ENCODE assay signal across 9 mouse cellular contexts in genomic region chr3:30996688-30997014, GRCm38 (mm10). TPM values are rescaled to one million over a fixed set of nuclear protein-coding genes. Genes with fewer than 3 reads are reported as not detected.
A peak's percentile ranks its signal among the peaks of the same experiment; 100 is the strongest.
DNase-seq lines count a peak whose midpoint lies in the region; ATAC-seq and TF ChIP-seq lines count a peak whose summit lies in the region.
"Had no signal": no experiment of that assay in that cellular context is flagged by ENCODE, and none has a peak within 500 bp of the region (broad histone marks: within the 10 kb centered on the region; RNA-seq: fewer than 3 reads in every experiment).

No protein-coding gene starts in this region.

- H3K9ac ChIP-seq in heart, embryonic 13.5 days = peak overlapping the region; percentile 93
- peak overlapping the region; percentile 97 for H3K9ac ChIP-seq in heart, embryonic 16.5 days (ENCODE audit: low read length)

- H3K36me3 ChIP-seq in heart, embryonic 13.5 days = no peaks in the 10 kb centered on the region
- peaks cover 14% of the 10 kb centered on the region for H3K36me3 ChIP-seq in G1E (replicated peaks)
- no peaks in the 10 kb centered on the region for H3K36me3 ChIP-seq in heart, embryonic 16.5 days (ENCODE audit: control insufficient read depth, insufficient read depth)
- H3K36me3 ChIP-seq in macrophage (ENCODE audit: inconsistent target) = no peaks in the 10 kb centered on the region

- no peaks in the 10 kb centered on the region for H3K27me3 ChIP-seq in heart, embryonic 13.5 days (replicated peaks)
- H3K27me3 ChIP-seq in G1E (ENCODE audit: insufficient read depth, low read length) = no peaks in the 10 kb centered on the region
- H3K27me3 ChIP-seq in heart, embryonic 16.5 days (ENCODE audit: control insufficient read depth, insufficient read depth, low read length) = no peaks in the 10 kb centered on the region

- peak overlapping the region; percentile 81 for H3K4me3 ChIP-seq in heart, embryonic 13.5 days
- H3K4me3 ChIP-seq in G1E (ENCODE audit: low read depth, low read length) (peak overlapping the region; percentile 96; the same call in 1 of the 2 replicates), macrophage (ENCODE audit: inconsistent target) (peak overlapping the region; percentile 74)
- peak overlapping the region; percentile 97 for H3K4me3 ChIP-seq in heart, embryonic 16.5 days (ENCODE audit: low read length)

- no peak for ATAC-seq in heart, embryonic 13.5 days (ENCODE audit: extremely low read depth, insufficient number of reproducible peaks, low FRiP score, low TSS enrichment)
- no peak for ATAC-seq in G1E (ENCODE audit: extremely low read depth, insufficient number of reproducible peaks, low FRiP score, poor library complexity, severe bottlenecking)
- ATAC-seq in heart, embryonic 16.5 days (replicated peaks; ENCODE audit: extremely low read depth, insufficient read depth, low FRiP score) = no peak

- 3% methylated on average over 4 of the region's 4 CpGs for WGBS in heart, embryonic 13.5 days
- WGBS in heart, embryonic 16.5 days = 6% methylated on average over 4 of the region's 4 CpGs
- WGBS in macrophage (ENCODE audit: missing documents) = 50% methylated on average over 4 of the region's 4 CpGs

- no peak for TF ChIP-seq CTCF in G1E (IDR thresholded peaks at IDR 0.05; ENCODE audit: low read depth, low read length)

- peaks cover 38% of the 10 kb centered on the region for H3K4me1 ChIP-seq in heart, embryonic 13.5 days
- H3K4me1 ChIP-seq in G1E (ENCODE audit: insufficient read depth, low read depth, low read length) = peaks cover 52% of the 10 kb centered on the region
- peaks cover 27% of the 10 kb centered on the region for H3K4me1 ChIP-seq in heart, embryonic 16.5 days (ENCODE audit: control insufficient read depth, insufficient read depth, low read length)

- no peaks in the 10 kb centered on the region for H3K9me3 ChIP-seq in heart, embryonic 13.5 days
- H3K9me3 ChIP-seq in G1E (replicated peaks) = no peaks in the 10 kb centered on the region
- H3K9me3 ChIP-seq in heart, embryonic 16.5 days (replicated peaks; ENCODE audit: control insufficient read depth, low read length) = no peaks in the 10 kb centered on the region

- peak overlapping the region; percentile 91; the same call in 1 of the 2 replicates for H3K27ac ChIP-seq in heart, embryonic 13.5 days (replicated peaks)
- H3K27ac ChIP-seq in heart, embryonic 16.5 days (ENCODE audit: low read length) = peak overlapping the region; percentile 93
- H3K27ac ChIP-seq in macrophage = no peak overlapping the region

- H3K4me2 ChIP-seq in heart, embryonic 13.5 days = peak overlapping the region; percentile 84
- H3K4me2 ChIP-seq in heart, embryonic 16.5 days (ENCODE audit: low read depth, low read length) = peak overlapping the region; percentile 77

- intact Hi-C loops in heart, postnatal 14 days (cut with DNase I) = loop anchor here (5.0 kb wide), 1 partner anchor 61 kb away; no protein-coding TSS in a partner anchor

- no peak for DNase-seq in heart, postnatal 14 days
- no peak for DNase-seq in G1E (ENCODE audit: low spot score)
- DNase-seq in adrenal gland, postnatal 25 days = no peak
- DNase-seq in layer of hippocampus, postnatal 25 days (ENCODE audit: extremely low spot score in 1 of 2, low spot score in 1 of 2) = no peak
- DNase-seq in cerebellum, adult 9-10 months = no peak
- DNase-seq: thymus, postnatal 4 days had no signal

- H3K79me2 ChIP-seq in macrophage (ENCODE audit: inconsistent target) = peaks cover 54% of the 10 kb centered on the region

RNA-seq across cellular contexts. Expression of gene Prkci, which starts 1.1 kb away (rescaled TPM):
- polyA plus RNA-seq in heart, embryonic 13.5 days (2015; fragmentation: Nextera tagmentation; extraction: Ambion mirVana) = 15.1 and 16.5 TPM in 2 replicates
- total RNA-seq in heart, postnatal 14 days (2021) = 10 to 100 TPM; 17.6 to 18.0 TPM
- 35.7 and 37.8 TPM in 2 replicates for total RNA-seq in G1E (2014; fragmentation: Nextera tagmentation)
- 22.0 and 24.4 TPM in 2 replicates for total RNA-seq in G1E (2017)
- 4.8 and 5.1 TPM in 2 replicates for polyA plus RNA-seq in G1E (2012)
- 16.9 and 17.1 TPM in 2 replicates for polyA plus RNA-seq in heart, embryonic 16.5 days (2015; fragmentation: Nextera tagmentation; extraction: Ambion mirVana)
- total RNA-seq in macrophage (2018; cell fraction: chromatin; rRNA removed) = 10 to 100 TPM in 22 of 26 experiments, 1 to 10 TPM in 4; 6.3 to 44.2 (median 23.3) TPM
- total RNA-seq in macrophage (2018; cell fraction: cytosol; rRNA removed) = 10 to 100 TPM in 14 of 26 experiments, 1 to 10 TPM in 12; 5.7 to 16.6 (median 10.6) TPM
- total RNA-seq in macrophage (2018; cell fraction: nucleus; rRNA removed) = 10 to 100 TPM in 18 of 26 experiments, 1 to 10 TPM in 8; 5.3 to 34.0 (median 13.7) TPM
- polyA plus RNA-seq in macrophage (2018) = 11.7 to 13.3 TPM (median 12.1 TPM) in 3 replicates
- total RNA-seq in adrenal gland, postnatal 25 days (2021) = 52.6 and 56.7 TPM in 2 replicates
- total RNA-seq in layer of hippocampus, postnatal 25 days (2021) = 10 to 100 TPM; 56.8 to 63.4 TPM

RNA-seq across cellular contexts. Expression of gene Phc3, which starts 27.4 kb away (rescaled TPM):
- 4.9 TPM in 2 replicates for polyA plus RNA-seq in heart, embryonic 13.5 days (2015; fragmentation: Nextera tagmentation; extraction: Ambion mirVana)
- total RNA-seq in heart, postnatal 14 days (2021) = 10 to 100 TPM; 17.4 to 20.7 TPM
- total RNA-seq in G1E (2014; fragmentation: Nextera tagmentation) = 64.3 and 71.4 TPM in 2 replicates
- 22.1 and 22.6 TPM in 2 replicates for total RNA-seq in G1E (2017)
- polyA plus RNA-seq in G1E (2012) = 1.6 and 3.2 TPM in 2 replicates
- polyA plus RNA-seq in heart, embryonic 16.5 days (2015; fragmentation: Nextera tagmentation; extraction: Ambion mirVana) = 5.6 and 5.8 TPM in 2 replicates
- total RNA-seq in macrophage (2018; cell fraction: chromatin; rRNA removed) = 100 to 1,000 TPM in 20 of 26 experiments, 10 to 100 TPM in 6; 72.3 to 198 (median 135) TPM
- total RNA-seq in macrophage (2018; cell fraction: cytosol; rRNA removed) = 10 to 100 TPM; 14.4 to 33.1 (median 22.9) TPM
- 100 to 1,000 TPM in 6 of 26 experiments, 10 to 100 TPM in 20; 42.7 to 146 (median 74.6) TPM for total RNA-seq in macrophage (2018; cell fraction: nucleus; rRNA removed)
- polyA plus RNA-seq in macrophage (2018) = 12.6 to 15.8 TPM (median 13.7 TPM) in 3 replicates
- 41.1 and 44.8 TPM in 2 replicates for total RNA-seq in adrenal gland, postnatal 25 days (2021)
- total RNA-seq in layer of hippocampus, postnatal 25 days (2021) = 10 to 100 TPM; 31.2 to 42.4 TPM
